Mouse (Mus musculus): ENCODE data around the gene Slc7a1. TPM values are rescaled to one million over a fixed set of nuclear protein-coding genes. Genes with fewer than 3 reads are reported as not detected.

The Slc7a1 gene
- total RNA-seq (2022): 10 to 100 TPM; 22.9 to 24.3 (median 23.5) TPM

GRCm38 (mm10) chr5:148399660-148400443 is at the start of gene Slc7a1:
TSS of gene Slc7a1 (minus strand) at chr5:148399904.
- peak; percentile 42 to 77 for DNase-seq (ENCODE audit: low spot score in 2 of 2)

GRCm38 (mm10) chr5:148444974-148445373 is 45.3 kb upstream of the Slc7a1 start:
- DNase-seq (ENCODE audit: low spot score in 2 of 2): no peak

- DNase-seq (ENCODE audit: low spot score in 2 of 2): no peak
These were observed 44.0 kb upstream of the Slc7a1 start for GRCm38 (mm10) chr5:148443734-148444133.

GRCm38 (mm10) chr5:148435660-148436059 is 36.0 kb upstream of the Slc7a1 start:
- no peak for DNase-seq (ENCODE audit: low spot score in 2 of 2)

GRCm38 (mm10) chr5:148432121-148432520 is 32.4 kb upstream of the Slc7a1 start:
- DNase-seq (ENCODE audit: low spot score in 2 of 2): no peak

- no peak for DNase-seq (ENCODE audit: low spot score in 2 of 2)
These were observed 29.1 kb upstream of the Slc7a1 start for GRCm38 (mm10) chr5:148428846-148429245.

GRCm38 (mm10) chr5:148425136-148425535 is 25.4 kb upstream of the Slc7a1 start:
- DNase-seq (ENCODE audit: low spot score in 2 of 2): no peak

GRCm38 (mm10) chr5:148421326-148421725 is 21.6 kb upstream of the Slc7a1 start:
- no peak for DNase-seq (ENCODE audit: low spot score in 2 of 2)

GRCm38 (mm10) chr5:148419112-148419526 is 19.4 kb upstream of the Slc7a1 start:
- DNase-seq (ENCODE audit: low spot score in 2 of 2): no peak

- no peak for DNase-seq (ENCODE audit: low spot score in 2 of 2)
These were observed 18.7 kb upstream of the Slc7a1 start for GRCm38 (mm10) chr5:148418436-148418835.

GRCm38 (mm10) chr5:148417756-148418155 is 18.1 kb upstream of the Slc7a1 start:
- no peak for DNase-seq (ENCODE audit: low spot score in 2 of 2)

- no peak for DNase-seq (ENCODE audit: low spot score in 2 of 2)
These were observed 16.8 kb upstream of the Slc7a1 start for GRCm38 (mm10) chr5:148416461-148416860.

GRCm38 (mm10) chr5:148414233-148414632 is 14.5 kb upstream of the Slc7a1 start:
- no peak for DNase-seq (ENCODE audit: low spot score in 2 of 2)

- no peak for DNase-seq (ENCODE audit: low spot score in 2 of 2)
These were observed 12.8 kb upstream of the Slc7a1 start for GRCm38 (mm10) chr5:148412504-148412903.

- no peak for DNase-seq (ENCODE audit: low spot score in 2 of 2)
These were observed 9.8 kb upstream of the Slc7a1 start for GRCm38 (mm10) chr5:148409465-148409864.

- DNase-seq (ENCODE audit: low spot score in 2 of 2): no peak
These were observed 7.2 kb upstream of the Slc7a1 start for GRCm38 (mm10) chr5:148406913-148407312.

GRCm38 (mm10) chr5:148404548-148404947 is 4.8 kb upstream of the Slc7a1 start:
- DNase-seq (ENCODE audit: low spot score in 2 of 2): no peak

GRCm38 (mm10) chr5:148402641-148403040 is 2.9 kb upstream of the Slc7a1 start:
- DNase-seq (ENCODE audit: low spot score in 2 of 2): no peak

GRCm38 (mm10) chr5:148398766-148399659 is 691 bp downstream of the Slc7a1 start:
- peak; percentile 18 to 46 for DNase-seq (ENCODE audit: low spot score in 2 of 2)

- DNase-seq (ENCODE audit: low spot score in 2 of 2): no peak
These were observed 1.3 kb downstream of the Slc7a1 start for GRCm38 (mm10) chr5:148398451-148398765.

- DNase-seq (ENCODE audit: low spot score in 2 of 2): no peak
These were observed 1.8 kb downstream of the Slc7a1 start for GRCm38 (mm10) chr5:148397911-148398310.

GRCm38 (mm10) chr5:148397418-148397817 is 2.3 kb downstream of the Slc7a1 start:
- no peak for DNase-seq (ENCODE audit: low spot score in 2 of 2)
